Mouse (Mus musculus) forebrain, embryonic 14.5 days (tissue): Measurements from ENCODE around the gene Nup107. TPM values are rescaled to one million over a fixed set of nuclear protein-coding genes. Genes with fewer than 3 reads are reported as not detected.
"Not testable (repeated sequence)": the region's sequence is repeated elsewhere in the genome, so short reads cannot be mapped to it uniquely, and the experiment has no call there.

Experiments used
- ATAC-seq: fragments of 200-750 bp; cut with Nextera tagmentation; 2 replicates; pipeline ENCODE4 v1.8.0; 2017; ENCODE audit warnings: mild to moderate bottlenecking, moderate library complexity
- DNase-seq: peaks from one replicate; pipeline ENCODE4 v3.0.0-alpha.2; 2015; ENCODE audit warnings: low spot score
- H3K27ac ChIP-seq: fragments of 300-500 bp; sonication (generic); 2 replicates; pipeline ENCODE4 v1.5.1; 2014; ENCODE audit warnings: low read depth, mild to moderate bottlenecking, control low read depth, low read length, moderate library complexity
- H3K27me3 ChIP-seq: fragments of 300-500 bp; sonication (generic); replicated peaks from 2 replicates; pipeline ENCODE4 v1.6.1; 2014; ENCODE audit warnings: low read length, control low read depth, mixed read lengths; ENCODE audit not compliant: control insufficient read depth, insufficient read depth
- H3K36me3 ChIP-seq: fragments of 300-500 bp; sonication (generic); 2 replicates; pipeline ENCODE4 v1.6.1; 2014; ENCODE audit warnings: low read length, control low read depth; ENCODE audit not compliant: control insufficient read depth, insufficient read depth
- H3K4me1 ChIP-seq: fragments of 300-500 bp; sonication (generic); 2 replicates; pipeline ENCODE4 v1.6.1; 2014; ENCODE audit warnings: antibody characterized with exemption, low read length, control low read depth; ENCODE audit not compliant: control insufficient read depth, insufficient read depth
- H3K4me2 ChIP-seq: fragments of 300-500 bp; sonication (generic); 2 replicates; pipeline ENCODE4 v1.6.1; 2014; ENCODE audit warnings: mild to moderate bottlenecking, control low read depth, low read length
- H3K4me3 ChIP-seq: fragments of 300-500 bp; sonication (generic); 2 replicates; pipeline ENCODE4 v1.5.1; 2014; ENCODE audit warnings: low read depth, low read length, control low read depth
- H3K9ac ChIP-seq: fragments of 300-500 bp; sonication (generic); 2 replicates; pipeline ENCODE4 v1.6.1; 2014; ENCODE audit warnings: mild to moderate bottlenecking, low read length, control low read depth, moderate library complexity
- H3K9me3 ChIP-seq: fragments of 300-500 bp; sonication (generic); replicated peaks from 2 replicates; pipeline ENCODE4 v1.6.1; 2016; ENCODE audit warnings: low read length, control low read depth, mixed read lengths; ENCODE audit not compliant: control insufficient read depth
- WGBS: fragments of 180-500 bp; shearing (Covaris S2); extraction: QIAGEN DNeasy Blood & Tissue Kit; methylation state at CpG from one replicate; pipeline ENCODE4 v1.1.7; 2014; 5-methylcytosine and 5-hydroxymethylcytosine counted together
- polyA plus RNA-seq: library from polyadenylated mRNA; unstranded; fragments of >200 nt; fragmentation: Nextera tagmentation; extraction: Ambion mirVana; gene quantifications from 2 replicates; pipeline ENCODE4 v1.2.1, GENCODE M21; 2014

Nup107 gene
- polyA plus RNA-seq, 1 experiment from 2014 or later, result 68.7 TPM

DNA sequence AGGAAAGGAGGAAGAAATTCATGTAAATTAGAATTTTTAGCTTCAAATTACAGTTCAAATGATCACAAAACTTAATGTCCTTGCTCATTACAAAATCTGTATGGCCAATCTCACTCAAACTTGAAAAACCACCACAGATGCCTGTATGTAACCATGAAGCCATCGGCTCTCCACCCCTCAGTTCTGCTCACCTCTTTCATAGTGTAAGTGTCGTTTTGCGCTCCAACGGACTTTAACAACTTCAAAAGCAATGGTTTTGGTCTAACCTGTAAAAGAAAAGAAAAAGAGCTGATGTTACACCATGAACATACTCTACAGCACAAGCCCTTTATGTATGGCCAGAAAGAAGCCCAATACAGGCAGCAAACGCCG lies 87.6 kb downstream of the Nup107 start:
- Histone ChIP-seq H3K9ac (no peak overlapping the region), H3K9me3 (no peaks in the 10 kb centered on the region), H3K4me3 (no peak overlapping the region), H3K36me3 (peaks cover 74% of the 10 kb centered on the region), H3K4me2 (no peak overlapping the region), H3K4me1 (peaks cover 8% of the 10 kb centered on the region), H3K27ac (no peak overlapping the region), H3K27me3 (no peaks in the 10 kb centered on the region)
- 91% methylated on average over 6 of the region's 6 CpGs for WGBS
- ATAC-seq (no peak), DNase-seq (no peak)

DNA sequence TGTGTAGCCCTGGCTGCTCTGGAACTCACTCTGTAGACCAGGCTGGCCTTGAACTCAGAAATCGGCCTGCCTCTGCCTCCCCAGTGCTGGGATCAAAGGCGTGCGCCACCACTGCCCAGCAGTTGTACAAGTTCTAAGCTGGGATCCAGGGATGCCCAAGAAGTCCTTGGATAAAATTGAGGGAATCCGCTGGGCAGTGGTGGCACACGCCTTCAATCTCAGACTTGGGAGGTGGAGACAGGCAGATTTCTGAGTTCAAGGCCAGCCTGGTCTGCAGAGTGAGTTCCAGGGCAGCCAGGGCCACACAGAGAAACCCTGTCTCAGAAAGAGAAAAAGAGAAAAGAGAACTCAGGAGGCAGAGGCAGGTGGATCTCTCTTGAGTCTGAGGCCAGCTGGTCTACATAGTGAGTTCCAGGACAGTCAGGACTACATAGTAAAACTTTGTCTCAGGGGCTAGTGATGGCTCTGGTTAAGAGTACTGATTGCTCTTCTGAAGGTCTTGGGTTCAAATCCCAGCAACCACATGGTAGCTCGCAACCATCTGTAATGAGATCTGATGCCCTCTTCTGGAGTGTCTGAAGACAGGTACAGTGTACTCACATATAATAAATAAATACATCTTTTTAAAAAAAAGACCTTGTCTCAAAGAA lies 88.1 kb downstream of the Nup107 start:
- H3K4me1 ChIP-seq, H3K4me2 ChIP-seq, H3K27me3 ChIP-seq, H3K4me3 ChIP-seq, H3K27ac ChIP-seq, H3K9me3 ChIP-seq, DNase-seq, ATAC-seq, H3K9ac ChIP-seq: not testable (repeated sequence)
- 96% methylated on average over 6 of the region's 6 CpGs for WGBS
- peaks cover 79% of the 10 kb centered on the region for H3K36me3 ChIP-seq

DNA sequence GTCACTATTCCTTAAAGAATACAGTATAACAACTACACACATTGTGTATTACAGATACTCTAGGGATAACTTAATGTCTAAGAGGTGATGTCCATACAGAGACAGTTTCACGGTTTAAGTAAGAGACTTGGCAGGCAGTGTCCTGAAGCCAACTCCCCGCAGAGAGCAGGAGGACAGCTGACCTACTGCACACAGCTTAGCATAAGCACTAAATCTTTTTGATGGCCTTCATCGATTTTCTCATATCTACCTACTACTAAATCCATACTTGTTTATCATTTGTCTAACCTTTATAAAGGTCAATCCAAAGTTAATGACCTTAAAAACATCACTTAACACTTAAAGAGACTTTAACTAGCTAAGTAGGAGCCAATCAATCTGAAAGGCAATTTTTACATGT lies 89.0 kb downstream of the Nup107 start:
- no peak overlapping the region for H3K27ac ChIP-seq
- no peak overlapping the region for H3K4me3 ChIP-seq
- no peak for ATAC-seq
- peaks cover 82% of the 10 kb centered on the region for H3K36me3 ChIP-seq
- DNase-seq, result no peak
- no peaks in the 10 kb centered on the region for H3K4me1 ChIP-seq
- H3K27me3 ChIP-seq, result no peaks in the 10 kb centered on the region
- no peak overlapping the region for H3K4me2 ChIP-seq
- 98% methylated on average over 3 of the region's 3 CpGs for WGBS
- no peak overlapping the region for H3K9ac ChIP-seq
- H3K9me3 ChIP-seq, result no peaks in the 10 kb centered on the region

DNA sequence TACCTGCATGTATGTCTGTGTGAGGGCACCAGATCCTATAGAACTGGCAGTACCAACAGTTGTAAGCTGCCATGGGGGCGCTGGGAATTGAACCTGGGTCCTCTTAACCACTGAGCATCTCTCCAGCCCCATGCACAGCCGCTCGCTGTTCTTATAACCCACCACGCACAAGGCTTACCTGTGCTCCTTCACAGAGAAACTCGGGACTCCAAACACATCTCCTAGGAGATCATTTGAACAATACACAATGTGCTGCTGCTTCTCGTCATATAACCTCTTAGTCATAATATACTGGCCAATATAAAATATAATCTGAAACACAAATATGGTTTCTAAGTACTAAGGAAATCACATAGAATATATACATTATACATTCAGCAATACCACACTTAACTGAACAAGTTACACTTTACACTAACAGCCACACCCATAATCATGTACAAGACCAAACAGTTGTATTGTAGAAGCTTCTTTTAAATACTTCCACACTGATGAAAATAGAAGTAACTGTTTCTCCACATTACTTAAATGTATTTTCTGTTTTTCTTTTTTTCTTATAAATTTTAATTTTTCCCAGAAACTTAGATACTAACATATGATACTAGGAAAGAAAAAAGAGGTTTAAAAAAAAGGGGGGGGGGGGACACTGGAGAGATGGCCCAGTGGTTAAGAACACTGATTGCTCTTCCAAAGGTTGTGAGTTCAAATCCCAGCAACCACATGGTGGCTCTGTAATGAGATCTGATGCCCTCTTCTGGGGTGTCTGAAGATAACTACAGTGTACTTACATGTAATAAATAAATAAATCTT lies 90.3 kb downstream of the Nup107 start:
- no peaks in the 10 kb centered on the region for H3K9me3 ChIP-seq
- no peak for DNase-seq
- H3K4me2 ChIP-seq, result no peak overlapping the region
- WGBS, result 97% methylated on average over 6 of the region's 6 CpGs
- H3K9ac ChIP-seq, result no peak overlapping the region
- H3K27ac ChIP-seq, result no peak overlapping the region
- no peaks in the 10 kb centered on the region for H3K4me1 ChIP-seq
- ATAC-seq, result no peak
- H3K4me3 ChIP-seq, result no peak overlapping the region
- H3K36me3 ChIP-seq, result peaks cover 89% of the 10 kb centered on the region
- no peaks in the 10 kb centered on the region for H3K27me3 ChIP-seq

DNA sequence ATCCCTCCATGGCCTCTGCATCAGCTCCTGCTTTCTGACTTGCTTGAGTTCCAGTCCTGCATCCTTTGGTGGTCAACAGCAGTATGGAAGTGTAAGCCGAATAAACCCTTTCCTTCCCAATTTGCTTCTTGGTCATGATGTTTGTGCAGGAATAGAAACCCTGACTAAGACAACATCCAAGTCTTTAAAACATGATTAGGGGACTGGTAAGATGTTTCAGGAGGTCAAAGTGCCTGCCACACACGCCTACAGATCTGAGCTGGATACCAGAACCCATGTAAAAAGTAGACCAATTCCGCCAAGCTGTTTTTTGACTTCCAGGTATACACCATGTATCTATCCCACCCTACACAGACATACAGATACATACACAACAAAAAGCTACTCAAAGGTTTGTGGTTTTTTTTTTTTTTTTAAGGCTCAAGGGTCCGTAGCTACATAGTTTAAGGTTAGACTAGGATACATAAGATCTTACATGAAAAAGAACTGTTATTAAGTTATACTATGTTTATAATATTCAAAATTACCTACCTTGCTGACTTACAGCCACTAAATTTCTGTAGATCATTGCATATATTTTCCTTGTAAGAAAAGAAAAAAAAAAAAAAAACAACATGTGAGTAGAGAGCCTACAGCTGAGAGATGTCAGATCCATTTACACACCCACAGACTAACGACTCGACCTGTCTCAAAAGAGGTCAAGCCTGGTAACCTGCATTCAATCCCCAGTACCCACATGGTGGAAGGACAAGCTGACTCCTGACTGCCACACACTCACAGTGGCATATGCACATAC lies 91.3 kb downstream of the Nup107 start:
- Histone ChIP-seq H3K36me3 (peaks cover 89% of the 10 kb centered on the region), H3K27me3 (no peaks in the 10 kb centered on the region), H3K9ac (no peak overlapping the region), H3K9me3 (no peaks in the 10 kb centered on the region), H3K27ac (no peak overlapping the region), H3K4me2 (no peak overlapping the region), H3K4me3 (no peak overlapping the region), H3K4me1 (no peaks in the 10 kb centered on the region)
- ATAC-seq, result no peak
- WGBS, result 95% methylated on average over 6 of the region's 6 CpGs
- no peak for DNase-seq

Other genes with a start within 250 kb of the Nup107 start
- gene Cpm, start 163.2 kb downstream of the Nup107 start, polyA plus RNA-seq, result 5.1 and 6.1 TPM in 2 replicates
- 33.0 and 47.7 TPM in 2 replicates for gene Mdm2, start 81.9 kb downstream of the Nup107 start, polyA plus RNA-seq
- 17.7 and 20.1 TPM in 2 replicates for gene Slc35e3, start 46.3 kb downstream of the Nup107 start, polyA plus RNA-seq
- gene Rap1b, start 53.3 kb upstream of the Nup107 start, polyA plus RNA-seq, result 138 and 160 TPM in 2 replicates